Mouse (Mus musculus): ENCODE measurements around the gene Fgfr3.

DNA sequence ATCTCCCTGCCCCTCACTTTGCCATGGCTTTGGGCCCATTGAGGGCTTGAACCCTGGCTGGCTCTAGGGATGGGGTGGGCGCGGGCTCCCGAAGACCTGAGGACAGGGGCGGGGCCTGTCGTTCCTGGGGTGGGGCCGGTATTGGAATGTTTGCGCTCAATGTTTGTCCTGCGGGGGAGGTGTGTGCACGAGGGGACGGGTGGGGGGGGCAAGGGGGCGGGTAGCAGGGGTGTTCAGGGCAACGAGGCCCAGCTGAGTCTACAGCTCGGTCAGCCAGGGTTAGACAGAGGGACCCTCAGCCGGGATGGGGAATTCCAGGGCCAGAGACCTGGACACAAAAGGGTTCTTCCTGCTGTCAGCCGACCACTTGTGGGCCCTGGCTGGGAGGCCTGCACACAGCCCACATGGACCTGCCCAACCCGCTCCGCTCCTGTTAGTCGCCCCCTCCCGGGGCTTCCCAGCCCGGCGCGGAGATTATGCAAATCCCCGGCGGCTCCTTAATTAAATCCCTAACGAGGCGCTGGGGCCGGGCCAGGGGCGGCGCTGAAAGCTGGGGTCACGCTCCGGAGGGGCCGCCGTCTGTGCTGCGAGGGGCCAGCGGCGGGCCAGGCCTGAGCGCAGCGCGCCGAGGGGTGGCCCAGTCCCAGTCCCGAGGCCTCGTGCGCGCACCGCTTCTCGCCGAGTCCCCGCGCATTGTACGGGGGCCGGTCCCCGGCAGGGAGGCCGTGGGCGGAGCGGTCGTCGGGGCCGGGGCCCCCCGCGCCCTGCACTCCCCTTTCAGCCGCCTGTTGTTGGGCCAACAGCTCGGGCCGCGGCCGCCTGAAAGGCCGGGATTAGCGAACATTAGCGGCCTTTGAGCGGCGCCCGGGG is 26.4 kb upstream of the Fgfr3 start:
- TF ChIP-seq CTCF (IDR thresholded peaks at IDR 0.05; ENCODE audit: low read depth) (no peak), EP300 (optimal IDR thresholded peaks at IDR 0.05) (no peak)
